Mouse (Mus musculus) liver, postnatal 0 days (tissue): ENCODE measurements around the gene Fgf12.

Source experiments
- CTCF ChIP-seq: sonication (generic); IDR thresholded peaks from 2 replicates; pipeline ENCODE4 v1.5.1; 2016; ENCODE audit warnings: antibody characterized with exemption, low read depth
- EP300 ChIP-seq: IDR thresholded peaks from 2 replicates; pipeline ENCODE4 v1.6.1; 2016; ENCODE audit warnings: antibody characterized with exemption, low read depth, mild to moderate bottlenecking

DNA sequence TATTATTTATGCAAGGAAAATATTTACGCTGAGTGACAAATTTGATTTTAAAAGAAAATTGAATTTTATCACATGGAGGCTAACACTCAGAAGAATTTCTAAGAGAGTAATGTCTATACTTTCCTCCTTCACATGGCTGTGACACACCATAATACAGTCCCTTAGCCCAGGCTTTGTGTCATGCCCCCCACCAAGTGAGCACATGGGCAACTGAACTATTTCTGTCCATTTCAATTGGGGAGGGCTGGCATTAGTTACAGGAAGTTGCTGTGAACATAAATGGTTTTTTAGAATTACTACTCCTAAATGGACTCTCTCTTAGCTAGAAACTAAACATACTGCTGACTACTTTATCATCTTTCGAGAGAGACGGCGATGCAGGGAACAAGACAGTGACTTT lies 276.2 kb downstream of the Fgf12 start:
- TF ChIP-seq CTCF (no peak), EP300 (no peak)
